Mouse (Mus musculus) cerebellum, adult 9-10 months (tissue): ENCODE measurements at regions not wholly inside any gene's neighbourhood (a gene's known extent, or its start where the extent isn't known, plus 50 kb on each side); places are given as distances from the start of the nearest gene placed in this dataset.
"Not testable (repeated sequence)": the region's sequence is repeated elsewhere in the genome, so short reads cannot be mapped to it uniquely, and the experiment has no call there.

Source experiments
- DNase-seq: peaks from one replicate; pipeline ENCODE4 v3.0.0; 2022

- no peak for DNase-seq
These were observed 1293.3 kb upstream of the Sel1l start for GRCm38 (mm10) chr12:93142265-93142664.

- no peak for DNase-seq
These were observed 1287.4 kb upstream of the Sel1l start for GRCm38 (mm10) chr12:93136395-93136794.

GRCm38 (mm10) chr12:93122216-93122615 lies 1273.3 kb upstream of the Sel1l start:
- no peak for DNase-seq

- DNase-seq = no peak
These were observed 1239.3 kb upstream of the Sel1l start for GRCm38 (mm10) chr12:93088031-93088790.

GRCm38 (mm10) chr12:93063864-93064263 lies 1214.9 kb upstream of the Sel1l start:
- no peak for DNase-seq

GRCm38 (mm10) chr12:93019633-93020032 lies 1170.7 kb upstream of the Sel1l start:
- no peak for DNase-seq

GRCm38 (mm10) chr12:93011583-93011982 lies 1162.6 kb upstream of the Sel1l start:
- DNase-seq = no peak

- no peak for DNase-seq
These were observed 1157.9 kb upstream of the Sel1l start for GRCm38 (mm10) chr12:93006844-93007365.

GRCm38 (mm10) chr12:93003125-93003524 lies 1154.2 kb upstream of the Sel1l start:
- DNase-seq = no peak

GRCm38 (mm10) chr12:92975698-92976097 lies 1126.7 kb upstream of the Sel1l start:
- DNase-seq = no peak

- DNase-seq = no peak
These were observed 1095.4 kb upstream of the Sel1l start for GRCm38 (mm10) chr12:92944352-92944751.

- peak; percentile 2 for DNase-seq
These were observed 1078.6 kb upstream of the Sel1l start for GRCm38 (mm10) chr12:92927591-92927990.

GRCm38 (mm10) chr12:92926942-92927341 lies 1078.0 kb upstream of the Sel1l start:
- peak; percentile 5 for DNase-seq

GRCm38 (mm10) chr12:92919920-92920319 lies 1071.0 kb upstream of the Sel1l start:
- no peak for DNase-seq

- DNase-seq = no peak
These were observed 1067.3 kb upstream of the Sel1l start for GRCm38 (mm10) chr12:92916267-92916666.

- DNase-seq = no peak
These were observed 1066.8 kb upstream of the Sel1l start for GRCm38 (mm10) chr12:92915776-92916175.

GRCm38 (mm10) chr12:92915203-92915602 lies 1066.2 kb upstream of the Sel1l start:
- DNase-seq = no peak

GRCm38 (mm10) chr12:92904382-92904781 lies 1055.4 kb upstream of the Sel1l start:
- DNase-seq = no peak

GRCm38 (mm10) chr12:92892315-92892714 lies 1043.4 kb upstream of the Sel1l start:
- DNase-seq = no peak

GRCm38 (mm10) chr12:92891663-92892062 lies 1042.7 kb upstream of the Sel1l start:
- not testable (repeated sequence) for DNase-seq

- not testable (repeated sequence) for DNase-seq
These were observed 1042.2 kb upstream of the Sel1l start for GRCm38 (mm10) chr12:92891126-92891525.

GRCm38 (mm10) chr12:92887747-92888146 lies 1038.8 kb upstream of the Sel1l start:
- DNase-seq = no peak

- DNase-seq = not testable (repeated sequence)
These were observed 1037.6 kb upstream of the Sel1l start for GRCm38 (mm10) chr12:92886394-92887075.

GRCm38 (mm10) chr12:92884014-92884413 lies 1035.1 kb upstream of the Sel1l start:
- DNase-seq = not testable (repeated sequence)
